Mouse (Mus musculus) heart, postnatal 0 days (tissue): ENCODE data around the gene Pax7. TPM values are rescaled to one million over a fixed set of nuclear protein-coding genes. Genes with fewer than 3 reads are reported as not detected.

Experiments
- ATAC-seq: fragments of 200-750 bp; cut with Nextera tagmentation; 2 replicates; pipeline ENCODE4 v1.8.0; 2017; ENCODE audit warnings: low read depth, moderate number of reproducible peaks, moderate library complexity; ENCODE audit not compliant: insufficient read depth
- DNase-seq: peaks from one replicate; pipeline ENCODE4 v3.0.0-alpha.2; 2016; ENCODE audit warnings: low spot score
- H3K27ac ChIP-seq: fragments of 300-500 bp; sonication (generic); 2 replicates; pipeline ENCODE4 v1.5.1; 2014; ENCODE audit warnings: low read depth, mild to moderate bottlenecking
- H3K27me3 ChIP-seq: fragments of 300-500 bp; sonication (generic); 2 replicates; pipeline ENCODE4 v1.6.1; 2014; ENCODE audit warnings: low read length, mixed read lengths; ENCODE audit not compliant: control insufficient read depth, insufficient read depth
- H3K36me3 ChIP-seq: fragments of 300-500 bp; sonication (generic); replicated peaks from 2 replicates; pipeline ENCODE4 v1.6.1; 2014; ENCODE audit warnings: low read length, mixed read lengths; ENCODE audit not compliant: control insufficient read depth, insufficient read depth
- H3K4me1 ChIP-seq: fragments of 300-500 bp; sonication (generic); 2 replicates; pipeline ENCODE4 v1.6.1; 2014; ENCODE audit warnings: antibody characterized with exemption; ENCODE audit not compliant: control insufficient read depth, insufficient read depth
- H3K4me2 ChIP-seq: fragments of 300-500 bp; sonication (generic); 2 replicates; pipeline ENCODE4 v1.6.1; 2014; ENCODE audit warnings: low read depth, mild to moderate bottlenecking, low read length, moderate library complexity
- H3K4me3 ChIP-seq: fragments of 300-500 bp; sonication (generic); 2 replicates; pipeline ENCODE4 v1.5.1; 2014; ENCODE audit warnings: low read depth, low read length
- H3K9ac ChIP-seq: fragments of 300-500 bp; sonication (generic); replicated peaks from 2 replicates; pipeline ENCODE4 v1.6.1; 2014; ENCODE audit warnings: low read depth, low read length, mixed read lengths
- H3K9me3 ChIP-seq: fragments of 300-500 bp; sonication (generic); replicated peaks from 2 replicates; pipeline ENCODE4 v1.6.1; 2016; ENCODE audit warnings: low read length; ENCODE audit not compliant: control insufficient read depth
- CTCF ChIP-seq: IDR thresholded peaks from 2 replicates; pipeline ENCODE4 v1.5.1; 2016; ENCODE audit warnings: antibody characterized with exemption, control low read depth, low read depth
- EP300 ChIP-seq: IDR thresholded peaks from 2 replicates; pipeline ENCODE4 v1.6.1; 2016; ENCODE audit warnings: antibody characterized with exemption, low read depth
- WGBS: fragments of 180-500 bp; shearing (Covaris S2); extraction: QIAGEN DNeasy Blood & Tissue Kit; methylation state at CpG from one replicate; pipeline ENCODE4 v1.1.7; 2014; 5-methylcytosine and 5-hydroxymethylcytosine counted together
- polyA plus RNA-seq: library from polyadenylated mRNA; unstranded; fragments of >200 nt; fragmentation: Nextera tagmentation; extraction: Ambion mirVana; gene quantifications from 2 replicates; pipeline ENCODE4 v1.2.1, GENCODE M21; 2015
- total RNA-seq: library from RNA; depleted of rRNA; stranded (reverse); fragments of >200 nt; gene quantifications from 2 replicates; pipeline ENCODE4 v1.2.3, GENCODE M21; 2014; ENCODE audit warnings: low replicate concordance

Gene Pax7
- total and polyA plus RNA-seq, 2 experiments from 2014 or later: not detected

GRCm38 (mm10) chr4:139807191-139807808, 26.0 kb downstream of the Pax7 start:
- Histone ChIP-seq H3K4me3 (no peak overlapping the region), H3K4me1 (no peaks in the 10 kb centered on the region), H3K9ac (no peak overlapping the region), H3K9me3 (no peaks in the 10 kb centered on the region), H3K36me3 (no peaks in the 10 kb centered on the region), H3K4me2 (no peak overlapping the region), H3K27me3 (peaks cover 66% of the 10 kb centered on the region), H3K27ac (no peak overlapping the region)
- no peak for DNase-seq
- ATAC-seq: no peak
- TF ChIP-seq EP300 (no peak), CTCF (no peak)
- 9% methylated on average over 14 of the region's 14 CpGs for whole genome bisulfite sequencing

GRCm38 (mm10) chr4:139804896-139805295, 28.4 kb downstream of the Pax7 start:
- no peak overlapping the region for H3K9ac ChIP-seq
- H3K4me2 ChIP-seq: no peak overlapping the region
- TF ChIP-seq EP300: no peak
- TF ChIP-seq CTCF: no peak
- DNase-seq (no peak), ATAC-seq (no peak)
- no peaks in the 10 kb centered on the region for H3K36me3 ChIP-seq
- no peak overlapping the region for H3K27ac ChIP-seq
- WGBS: 63% methylated on average over 8 of the region's 8 CpGs
- no peak overlapping the region for H3K4me3 ChIP-seq
- no peaks in the 10 kb centered on the region for H3K4me1 ChIP-seq
- no peaks in the 10 kb centered on the region for H3K9me3 ChIP-seq
- H3K27me3 ChIP-seq: peaks cover 64% of the 10 kb centered on the region

GRCm38 (mm10) chr4:139803981-139804380, 29.3 kb downstream of the Pax7 start:
- DNase-seq: no peak
- no peak overlapping the region for H3K4me2 ChIP-seq
- H3K27me3 ChIP-seq: peaks cover 61% of the 10 kb centered on the region
- H3K4me3 ChIP-seq: no peak overlapping the region
- H3K4me1 ChIP-seq: no peaks in the 10 kb centered on the region
- no peaks in the 10 kb centered on the region for H3K9me3 ChIP-seq
- ATAC-seq: no peak
- H3K27ac ChIP-seq: no peak overlapping the region
- WGBS: 42% methylated on average over 2 of the region's 2 CpGs
- no peak overlapping the region for H3K9ac ChIP-seq
- TF ChIP-seq CTCF (no peak), EP300 (no peak)
- H3K36me3 ChIP-seq: no peaks in the 10 kb centered on the region

GRCm38 (mm10) chr4:139799436-139800100, 33.8 kb downstream of the Pax7 start:
- Histone ChIP-seq H3K27me3 (peaks cover 56% of the 10 kb centered on the region), H3K27ac (no peak overlapping the region), H3K4me2 (no peak overlapping the region), H3K36me3 (no peaks in the 10 kb centered on the region), H3K9me3 (no peaks in the 10 kb centered on the region), H3K4me1 (no peaks in the 10 kb centered on the region), H3K4me3 (no peak overlapping the region), H3K9ac (no peak overlapping the region)
- DNase-seq: no peak
- WGBS: 53% methylated on average over 10 of the region's 10 CpGs
- ATAC-seq: no peak
- TF ChIP-seq CTCF (no peak), EP300 (no peak)

GRCm38 (mm10) chr4:139797344-139797743, 36.0 kb downstream of the Pax7 start:
- H3K27me3 ChIP-seq: peaks cover 58% of the 10 kb centered on the region
- no peak overlapping the region for H3K4me3 ChIP-seq
- no peak overlapping the region for H3K4me2 ChIP-seq
- no peak overlapping the region for H3K27ac ChIP-seq
- H3K9ac ChIP-seq: no peak overlapping the region
- ATAC-seq: no peak
- H3K36me3 ChIP-seq: no peaks in the 10 kb centered on the region
- H3K9me3 ChIP-seq: no peaks in the 10 kb centered on the region
- no peaks in the 10 kb centered on the region for H3K4me1 ChIP-seq
- 23% methylated on average over 4 of the region's 4 CpGs for WGBS
- TF ChIP-seq EP300: no peak
- TF ChIP-seq CTCF: no peak
- DNase-seq: no peak

- H3K9me3 ChIP-seq: no peaks in the 10 kb centered on the region
- no peak overlapping the region for H3K4me3 ChIP-seq
- H3K27ac ChIP-seq: no peak overlapping the region
- no peak overlapping the region for H3K9ac ChIP-seq
- WGBS: 23% methylated on average over 9 of the region's 9 CpGs
- ATAC-seq (no peak), DNase-seq (no peak)
- H3K36me3 ChIP-seq: no peaks in the 10 kb centered on the region
- no peak overlapping the region for H3K4me2 ChIP-seq
- no peaks in the 10 kb centered on the region for H3K4me1 ChIP-seq
- TF ChIP-seq CTCF: no peak
- no peak for TF ChIP-seq EP300
- peaks cover 55% of the 10 kb centered on the region for H3K27me3 ChIP-seq
Observed at GRCm38 (mm10) chr4:139796115-139796514, 37.2 kb downstream of the Pax7 start.
